Mouse (Mus musculus): ENCODE results near the gene Rnf220.

Rnf220 gene

DNA sequence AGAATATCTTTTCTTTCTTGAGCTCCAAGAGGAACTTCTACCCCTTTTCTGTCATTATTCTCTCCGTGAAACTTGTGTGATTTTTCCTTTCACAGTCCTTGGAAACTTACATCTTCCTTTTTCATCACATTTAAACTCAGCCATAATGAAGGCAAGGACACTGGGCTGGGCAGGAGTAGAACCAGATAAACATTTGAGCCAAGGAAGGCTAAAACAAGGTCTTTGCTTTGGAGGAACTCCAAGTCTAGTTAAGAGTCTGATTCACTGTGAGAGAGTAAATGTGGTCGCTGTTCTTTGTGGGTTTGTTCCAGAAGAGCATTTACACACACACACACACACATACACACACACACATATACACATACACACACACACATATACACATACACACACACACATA is 205.2 kb downstream of the Rnf220 start:
- DNase-seq: no peak

- peak; percentile 78 for DNase-seq
Measured at GRCm38 (mm10) chr4:117288927-117289801, 207.7 kb downstream of the Rnf220 start.

GRCm38 (mm10) chr4:117288277-117288926 is 208.4 kb downstream of the Rnf220 start:
- no peak for DNase-seq

DNA sequence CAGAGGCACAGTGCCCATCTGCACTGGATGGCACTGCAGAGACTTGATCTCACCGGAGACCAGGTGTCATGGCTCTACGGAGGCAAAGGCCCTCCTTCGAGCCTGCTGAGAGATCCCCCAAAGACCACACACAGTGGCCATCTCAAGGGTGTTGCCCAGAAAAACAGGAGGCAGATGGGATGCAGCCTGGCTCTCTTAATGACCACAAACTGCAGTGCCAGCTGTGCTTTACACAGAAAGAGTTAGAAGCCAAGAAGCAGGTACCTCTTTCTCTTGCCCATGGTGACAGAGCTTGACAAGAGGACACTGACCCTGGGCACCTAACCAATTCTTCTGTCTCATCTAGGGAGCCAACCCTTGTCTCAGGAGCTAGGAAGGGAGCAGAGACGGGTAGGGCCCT is 212.5 kb downstream of the Rnf220 start:
- DNase-seq: no peak

GRCm38 (mm10) chr4:117283271-117284191 is 213.3 kb downstream of the Rnf220 start:
- no peak for DNase-seq

GRCm38 (mm10) chr4:117281090-117281845 is 215.6 kb downstream of the Rnf220 start:
- no peak for DNase-seq

- no peak for DNase-seq
Measured at GRCm38 (mm10) chr4:117280397-117280930, 216.4 kb downstream of the Rnf220 start.

DNA sequence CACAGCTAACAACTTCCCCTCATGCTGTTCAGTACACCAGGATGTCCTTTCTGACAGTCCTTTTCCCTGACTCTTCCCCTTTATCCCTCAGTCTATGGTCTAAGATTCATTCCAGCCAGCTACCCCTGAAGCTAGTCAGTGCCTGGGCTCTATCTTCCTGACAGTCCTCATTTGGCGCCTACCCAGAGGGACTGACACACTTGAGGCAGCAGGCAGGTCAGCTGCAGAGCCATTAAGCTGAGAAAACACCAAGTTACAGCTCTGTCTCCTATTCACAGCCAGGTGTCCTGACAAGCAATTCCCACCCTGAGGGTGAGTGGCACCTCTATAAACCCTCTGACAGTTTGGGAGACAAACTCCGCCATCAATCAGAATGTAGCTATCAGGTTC is 217.6 kb downstream of the Rnf220 start:
- no peak for DNase-seq

GRCm38 (mm10) chr4:117278381-117279252 is 218.2 kb downstream of the Rnf220 start:
- no peak for DNase-seq

DNA sequence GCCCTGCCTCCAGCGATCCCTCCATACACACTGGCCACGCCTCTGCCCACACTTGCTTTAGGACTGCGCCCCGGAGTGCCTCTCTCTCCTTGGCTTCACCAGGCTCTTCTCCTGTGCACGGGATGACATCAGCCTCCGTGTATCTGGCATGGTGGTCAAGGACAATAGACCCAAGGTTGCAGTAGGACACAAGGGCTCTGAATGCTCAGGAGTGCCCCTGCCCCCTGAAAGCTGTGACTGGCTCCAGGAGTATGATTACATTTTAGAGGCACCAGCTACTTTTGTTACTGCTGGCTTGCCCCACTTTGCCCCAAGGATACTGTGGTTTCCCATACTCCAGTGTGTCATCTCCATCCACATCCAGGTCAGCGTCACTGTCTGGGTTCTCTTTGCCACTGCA is 219.2 kb downstream of the Rnf220 start:
- DNase-seq: no peak

DNA sequence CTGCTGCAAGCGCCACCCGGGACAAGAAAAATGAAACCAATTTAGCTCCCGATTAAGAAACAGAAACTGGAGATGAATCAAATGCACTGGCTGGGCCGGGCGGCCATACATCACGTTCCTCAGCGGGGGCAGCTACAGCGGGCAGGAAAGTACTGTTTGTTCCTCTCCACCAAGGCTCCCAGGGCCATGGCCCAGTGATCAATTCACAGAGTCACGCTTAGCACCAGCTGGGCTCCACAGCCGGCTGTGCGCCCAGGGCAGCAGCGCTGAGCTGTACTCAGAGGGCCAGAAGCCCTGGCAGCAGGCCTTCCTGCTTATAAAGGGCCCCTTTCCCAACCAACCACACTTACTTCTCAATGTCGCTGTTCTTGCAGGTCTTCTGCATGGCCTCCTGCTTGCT is 219.8 kb downstream of the Rnf220 start:
- DNase-seq: no peak

DNA sequence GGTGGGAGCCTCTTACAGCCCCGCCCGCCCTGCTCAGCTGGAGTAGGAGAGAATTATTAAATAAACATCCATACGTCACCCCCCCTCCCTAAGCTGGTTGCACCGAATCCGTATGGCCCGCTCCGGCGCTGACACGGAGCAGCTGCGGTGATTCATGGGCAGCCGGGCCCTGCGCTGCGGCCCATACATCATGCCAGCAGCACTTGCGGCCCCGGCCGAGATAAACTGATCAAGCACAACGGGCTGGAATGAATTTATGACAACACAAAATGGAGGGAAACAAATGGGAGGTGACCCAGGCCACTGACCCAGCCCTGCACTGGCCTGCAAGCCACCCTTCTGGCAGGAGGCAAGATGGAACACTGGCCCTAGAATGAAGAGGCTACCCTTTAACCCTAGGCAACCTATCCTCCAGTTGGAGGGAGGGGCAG is 220.6 kb downstream of the Rnf220 start:
- DNase-seq: no peak

DNA sequence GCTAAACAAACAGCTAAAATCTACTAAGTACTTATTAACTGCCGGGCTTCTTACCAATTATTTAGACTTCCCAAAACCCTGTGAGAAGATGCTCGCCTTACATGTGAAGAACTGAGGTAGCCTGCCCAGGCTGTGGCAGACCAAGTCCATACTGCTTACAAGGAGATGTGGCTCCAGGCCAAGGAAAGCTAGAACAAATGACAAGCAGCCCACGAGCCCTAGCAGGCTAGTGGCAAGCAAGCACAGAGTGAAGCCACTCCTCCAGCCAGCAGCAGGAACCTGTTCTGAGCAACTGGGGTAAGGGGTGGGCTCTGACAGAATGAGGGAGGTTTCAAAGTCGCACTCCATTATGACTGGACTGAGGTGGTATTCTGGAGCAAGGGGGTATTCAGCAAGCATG is 222.1 kb downstream of the Rnf220 start:
- DNase-seq: no peak

GRCm38 (mm10) chr4:117272459-117272858 is 224.4 kb downstream of the Rnf220 start:
- DNase-seq: no peak

DNA sequence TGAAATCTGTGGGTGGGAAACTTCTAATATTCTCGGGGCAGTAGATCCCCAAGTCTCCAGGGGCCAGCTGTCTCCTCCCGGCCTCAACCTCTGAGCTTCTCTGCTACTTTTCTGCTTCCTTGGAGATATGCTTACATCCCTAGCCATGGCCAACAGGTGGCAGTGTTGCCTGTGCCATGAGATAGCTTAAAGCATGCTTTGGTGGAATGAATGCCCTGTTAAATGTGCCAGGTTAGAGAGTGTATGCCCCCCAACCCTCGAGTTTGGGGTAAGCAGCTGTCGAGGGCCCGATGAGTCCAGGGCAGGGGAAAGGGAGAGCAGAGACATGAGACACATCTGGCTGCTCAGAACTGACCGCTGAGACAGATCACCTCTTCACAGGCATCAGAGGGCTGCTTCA is 226.6 kb downstream of the Rnf220 start:
- DNase-seq: peak; percentile 85

GRCm38 (mm10) chr4:117267831-117268437 is 228.9 kb downstream of the Rnf220 start:
- no peak for DNase-seq

DNA sequence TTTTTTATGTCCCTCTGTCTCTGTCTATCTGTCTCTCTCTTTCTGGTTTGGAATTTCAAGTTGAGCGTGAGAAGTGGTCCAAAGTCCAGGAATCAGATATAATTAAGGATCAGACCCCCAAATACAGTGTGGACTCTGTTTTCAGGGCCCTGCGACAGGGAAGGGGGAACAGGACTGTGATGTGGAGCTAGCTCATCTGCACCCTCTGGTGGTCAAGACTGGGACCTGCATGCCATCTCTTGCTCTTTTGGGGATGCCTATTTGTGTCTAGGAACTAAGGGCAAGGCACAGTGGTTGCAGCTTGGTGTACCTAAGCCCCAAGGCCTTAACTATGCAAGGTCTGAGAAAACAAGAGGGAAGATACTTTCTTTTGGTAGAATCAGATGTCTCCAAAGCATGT is 229.6 kb downstream of the Rnf220 start:
- DNase-seq: peak; percentile 77

- no peak for DNase-seq
Measured at GRCm38 (mm10) chr4:117262987-117263386, 233.9 kb downstream of the Rnf220 start.

- DNase-seq: no peak
Measured at GRCm38 (mm10) chr4:117262101-117262913, 234.5 kb downstream of the Rnf220 start.

GRCm38 (mm10) chr4:117261222-117261621 is 235.6 kb downstream of the Rnf220 start:
- no peak for DNase-seq
